Mouse (Mus musculus): ENCODE data around the gene Gm20489. TPM values are rescaled to one million over a fixed set of nuclear protein-coding genes. Genes with fewer than 3 reads are reported as not detected.

Gm20489 gene
- total RNA-seq (2023), result not detected

GRCm38 (mm10) chrX:101268755-101269124 lies at the start of gene Gm20489:
TSS of gene Gm20489 (minus strand) at chrX:101269023.

GRCm38 (mm10) chrX:101299055-101299454 lies 30.2 kb upstream of the Gm20489 start, which contains the start of gene Nlgn3:
TSS of gene Nlgn3 (plus strand) at chrX:101299168.

GRCm38 (mm10) chrX:101273875-101274738 lies 5.3 kb upstream of the Gm20489 start, which contains the start of gene Med12:
TSS of gene Med12 (plus strand) at chrX:101274030.

GRCm38 (mm10) chrX:101268025-101268754 lies 633 bp downstream of the Gm20489 start, which contains the start of gene Il2rg:
TSS of gene Il2rg (minus strand) at chrX:101268255.

DNA sequence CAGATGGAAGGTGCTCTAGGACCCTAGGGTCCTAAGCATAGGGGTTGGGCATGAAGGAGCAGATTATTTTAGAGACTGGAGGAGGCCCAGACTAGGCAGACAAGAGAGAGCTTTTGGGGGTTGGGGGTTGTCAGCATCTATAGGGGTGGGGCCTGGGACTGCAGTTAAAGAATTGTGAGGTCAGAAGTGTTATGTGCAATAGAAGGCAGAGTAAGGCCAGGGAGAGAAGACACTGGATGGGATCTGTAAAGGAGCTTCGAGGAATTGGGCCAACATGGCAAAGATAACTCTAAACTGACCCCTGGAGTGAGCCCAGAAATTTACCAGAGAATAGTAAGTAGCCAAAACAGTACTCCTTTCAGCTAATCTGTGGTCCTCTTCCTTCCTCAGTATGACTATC lies 4.9 kb downstream of the Gm20489 start, which contains the start of gene Gm614:
TSS of gene Gm614 (minus strand) at position 101 of the 400 bp plus-strand sequence.

DNA sequence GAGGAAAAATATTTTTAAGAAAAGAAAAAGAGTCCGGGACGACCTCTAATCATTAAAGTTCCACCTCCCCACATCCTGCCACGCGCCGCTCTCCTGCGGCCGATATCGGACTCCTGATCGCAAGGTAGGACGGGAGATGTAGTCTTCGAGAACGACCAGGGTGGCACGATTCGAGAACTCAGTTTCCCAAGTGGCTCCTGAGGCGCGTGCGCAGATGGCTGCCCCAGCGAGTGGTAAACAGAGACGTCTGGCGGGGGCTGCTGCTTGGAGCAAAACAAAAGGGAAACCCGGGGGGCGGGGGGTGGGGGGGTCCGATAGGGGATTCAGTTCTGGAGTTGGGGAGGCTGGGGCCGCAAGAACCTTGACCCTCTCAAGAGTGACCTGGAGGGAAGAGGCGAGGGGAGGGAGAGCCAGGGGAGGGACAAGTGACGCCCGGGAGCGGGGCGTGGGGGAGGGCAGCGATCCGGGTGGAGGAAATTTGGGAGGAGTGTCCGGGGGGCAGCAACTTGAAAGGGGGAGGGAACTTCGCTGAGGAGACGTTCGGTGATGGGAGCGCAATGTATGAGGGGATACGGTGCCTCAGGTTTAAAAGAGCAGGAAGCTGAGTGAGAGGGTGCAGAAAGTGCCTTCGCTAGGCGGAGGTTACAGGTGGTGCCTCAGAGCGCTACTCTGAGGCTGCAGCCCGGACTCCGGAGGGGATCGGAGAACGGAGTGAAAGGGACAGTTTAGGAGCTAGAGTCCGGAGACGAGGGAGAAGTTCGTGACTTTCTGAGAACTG lies 14.7 kb downstream of the Gm20489 start, which contains the start of gene Foxo4:
TSS of gene Foxo4 (plus strand) at position 577 of the 778 bp plus-strand sequence.

GRCm38 (mm10) chrX:101221834-101222795 lies 46.7 kb downstream of the Gm20489 start, which contains the start of gene Snx12:
TSS of gene Snx12 (minus strand) at chrX:101222563.

Other genes starting within 250 kb of the Gm20489 start
- not detected for gene Tex11, start 209.4 kb downstream of the Gm20489 start, total RNA-seq (2023)
- under 1 TPM; 0.32 to 0.77 TPM for gene Slc7a3, start 183.0 kb downstream of the Gm20489 start, total RNA-seq (2023)
- gene Snx12, start 46.5 kb downstream of the Gm20489 start, total RNA-seq (2023), result 10 to 100 TPM; 47.3 to 56.6 TPM
- 10 to 100 TPM; 41.4 to 41.7 TPM for gene Foxo4, start 14.5 kb downstream of the Gm20489 start, total RNA-seq (2023)
- gene Gm614, start 5.0 kb downstream of the Gm20489 start, total RNA-seq (2023), result 10 to 100 TPM; 47.0 to 50.4 TPM
- 100 to 1,000 TPM; 536 to 544 TPM for gene Il2rg, start 768 bp downstream of the Gm20489 start, total RNA-seq (2023)
- 100 to 1,000 TPM; 172 to 192 TPM for gene Med12, start 5.0 kb upstream of the Gm20489 start, total RNA-seq (2023)
- 1 to 10 TPM; 1.2 to 1.5 TPM for gene Nlgn3, start 30.1 kb upstream of the Gm20489 start, total RNA-seq (2023)
- gene Gjb1, start 107.4 kb upstream of the Gm20489 start, total RNA-seq (2023), result not detected
- gene Zmym3, start 151.8 kb upstream of the Gm20489 start, total RNA-seq (2023), result 10 to 100 TPM; 37.8 to 43.0 TPM
- 100 to 1,000 TPM; 222 to 257 TPM for gene Nono, start 160.3 kb upstream of the Gm20489 start, total RNA-seq (2023)
- 1 to 10 TPM; 1.6 to 3.6 TPM for gene Itgb1bp2, start 180.1 kb upstream of the Gm20489 start, total RNA-seq (2023)

Data from B cell, adult 67 days (primary cell).